Mouse (Mus musculus): ENCODE measurements around the gene Trim40.
"Not testable (repeated sequence)": the region's sequence is repeated elsewhere in the genome, so short reads cannot be mapped to it uniquely, and the experiment has no call there.

The Trim40 gene

DNA sequence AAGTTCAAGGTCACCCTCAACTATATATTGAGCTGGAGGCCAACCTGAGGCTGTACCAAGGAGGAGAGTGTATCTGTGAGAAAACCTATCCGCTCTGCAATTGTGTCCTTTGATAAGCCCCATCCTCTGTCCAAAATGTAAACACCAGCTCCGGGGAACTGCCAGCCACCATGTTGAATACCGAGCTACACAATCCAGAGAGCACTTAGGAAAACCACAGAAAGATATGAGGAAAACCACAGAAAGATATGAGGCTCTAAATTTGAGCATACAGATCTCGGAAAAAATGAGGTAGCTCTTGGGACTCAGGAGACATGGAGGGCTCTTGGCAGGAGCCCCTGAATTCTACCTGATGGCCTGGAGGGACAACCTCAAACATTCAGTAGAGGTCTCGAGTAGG is 3.5 kb upstream of the Trim40 start:
- no peak for DNase-seq (ENCODE audit: low read depth, low spot score)

DNA sequence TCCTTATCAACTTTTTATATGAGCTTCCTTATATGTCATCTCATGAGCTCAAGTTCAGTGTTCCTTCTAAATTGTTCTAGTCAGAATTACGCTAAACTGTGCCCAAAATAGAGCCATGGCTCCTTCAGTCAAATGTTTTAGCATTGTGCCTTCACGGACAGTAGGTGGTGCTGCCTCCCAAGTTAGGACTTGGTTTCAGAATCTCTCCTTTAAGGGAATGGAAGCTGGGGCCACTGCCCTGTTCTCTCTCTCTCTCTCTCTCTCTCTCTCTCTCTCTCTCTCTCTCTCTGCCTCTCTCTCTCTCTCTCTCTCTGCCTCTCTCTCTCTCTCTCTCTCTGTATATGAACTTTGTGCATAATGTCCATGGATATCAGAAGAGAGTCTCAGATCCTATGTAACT is 2.4 kb upstream of the Trim40 start:
- DNase-seq (ENCODE audit: low read depth, low spot score), result peak; percentile 76

DNA sequence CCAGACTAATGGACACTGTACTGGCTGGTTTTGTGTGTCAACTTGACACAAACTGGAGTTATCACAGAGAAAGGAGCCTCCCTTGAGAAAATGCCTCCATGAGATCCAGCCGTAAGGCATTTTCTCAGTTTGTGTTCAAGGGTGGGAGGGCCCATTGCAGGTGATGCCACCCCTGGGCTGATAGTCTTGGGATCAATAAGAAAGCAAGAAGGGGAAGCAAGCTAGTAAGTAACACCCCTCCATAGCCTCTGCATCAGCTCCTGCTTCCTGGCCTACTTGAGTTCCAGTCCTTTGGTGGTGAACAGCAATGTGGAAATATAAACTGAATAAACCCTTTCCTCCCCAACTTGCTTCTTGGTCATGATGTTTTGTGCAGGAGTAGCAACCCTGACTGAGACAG is 1.6 kb upstream of the Trim40 start:
- DNase-seq (ENCODE audit: low read depth, low spot score), result not testable (repeated sequence)

DNA sequence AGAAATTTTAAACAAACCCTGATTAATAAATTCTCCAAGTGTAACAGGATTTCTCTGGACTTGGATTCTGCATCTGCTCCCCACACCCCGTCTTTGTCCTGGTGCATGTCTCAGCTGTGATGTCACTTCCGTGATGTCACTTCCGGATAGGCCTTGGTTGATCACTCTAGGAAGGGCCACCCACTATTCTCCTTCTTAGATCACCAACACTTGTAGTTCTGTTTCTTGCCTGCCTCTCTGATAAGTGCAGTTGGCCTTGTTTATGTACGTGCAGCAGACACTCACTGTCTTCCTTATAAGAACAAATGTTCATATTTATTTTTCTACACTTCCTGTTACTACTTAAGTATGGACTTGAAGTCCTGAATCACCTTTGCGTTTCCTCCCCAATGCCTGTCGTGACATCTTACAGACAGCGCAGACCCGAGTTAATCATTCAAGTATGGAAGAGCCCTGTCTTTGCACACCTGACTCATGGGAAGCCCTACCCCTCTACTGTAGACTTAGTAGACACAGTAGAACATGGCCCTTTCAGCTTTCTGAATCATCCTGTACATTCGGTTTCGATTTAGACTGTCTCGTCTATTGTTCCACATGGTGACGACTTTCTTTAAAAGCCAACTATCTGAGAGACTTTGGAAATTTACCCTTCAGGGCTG is 4.7 kb downstream of the Trim40 start:
- no peak for DNase-seq (ENCODE audit: low read depth, low spot score)

DNA sequence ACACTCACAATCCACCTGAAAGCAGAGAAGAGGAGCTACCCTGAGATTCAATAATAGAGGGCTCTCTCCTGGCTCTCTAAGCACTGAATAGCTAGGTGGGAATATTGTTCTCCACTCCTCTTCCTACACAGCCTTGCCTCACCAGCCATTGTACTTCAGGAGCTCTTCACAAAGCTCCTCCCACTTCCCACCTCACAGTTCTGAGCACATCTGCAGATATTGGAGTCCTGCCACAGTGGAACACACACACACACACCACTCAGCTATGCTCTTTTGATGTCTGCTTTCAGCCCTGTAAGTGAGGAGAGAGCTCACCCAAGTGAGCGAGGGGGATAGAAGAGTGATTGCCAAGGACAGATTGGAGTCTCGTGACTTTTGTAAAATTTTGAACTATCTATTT is 6.6 kb downstream of the Trim40 start:
- DNase-seq (ENCODE audit: low read depth, low spot score), result peak; percentile 36

DNA sequence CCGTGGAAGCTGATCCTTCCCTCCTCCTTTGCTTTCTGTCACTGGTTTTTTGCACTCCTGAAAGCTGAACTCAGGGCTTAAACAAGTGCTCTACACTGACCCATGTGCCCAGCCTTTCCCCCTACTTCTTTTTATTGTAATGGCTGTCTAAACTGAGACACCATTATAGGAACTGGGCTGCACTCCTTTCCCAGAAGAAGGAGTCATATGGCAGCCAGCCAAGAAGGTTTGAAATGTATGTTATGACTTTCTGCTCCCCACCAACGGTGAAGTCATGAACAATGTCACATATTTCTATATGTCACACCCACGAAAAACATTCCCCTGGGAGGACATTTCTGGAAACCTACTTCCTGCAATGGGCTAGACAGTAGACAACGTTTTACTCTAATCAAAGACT is 15.3 kb downstream of the Trim40 start:
- peak; percentile 38 for DNase-seq (ENCODE audit: low read depth, low spot score)

DNA sequence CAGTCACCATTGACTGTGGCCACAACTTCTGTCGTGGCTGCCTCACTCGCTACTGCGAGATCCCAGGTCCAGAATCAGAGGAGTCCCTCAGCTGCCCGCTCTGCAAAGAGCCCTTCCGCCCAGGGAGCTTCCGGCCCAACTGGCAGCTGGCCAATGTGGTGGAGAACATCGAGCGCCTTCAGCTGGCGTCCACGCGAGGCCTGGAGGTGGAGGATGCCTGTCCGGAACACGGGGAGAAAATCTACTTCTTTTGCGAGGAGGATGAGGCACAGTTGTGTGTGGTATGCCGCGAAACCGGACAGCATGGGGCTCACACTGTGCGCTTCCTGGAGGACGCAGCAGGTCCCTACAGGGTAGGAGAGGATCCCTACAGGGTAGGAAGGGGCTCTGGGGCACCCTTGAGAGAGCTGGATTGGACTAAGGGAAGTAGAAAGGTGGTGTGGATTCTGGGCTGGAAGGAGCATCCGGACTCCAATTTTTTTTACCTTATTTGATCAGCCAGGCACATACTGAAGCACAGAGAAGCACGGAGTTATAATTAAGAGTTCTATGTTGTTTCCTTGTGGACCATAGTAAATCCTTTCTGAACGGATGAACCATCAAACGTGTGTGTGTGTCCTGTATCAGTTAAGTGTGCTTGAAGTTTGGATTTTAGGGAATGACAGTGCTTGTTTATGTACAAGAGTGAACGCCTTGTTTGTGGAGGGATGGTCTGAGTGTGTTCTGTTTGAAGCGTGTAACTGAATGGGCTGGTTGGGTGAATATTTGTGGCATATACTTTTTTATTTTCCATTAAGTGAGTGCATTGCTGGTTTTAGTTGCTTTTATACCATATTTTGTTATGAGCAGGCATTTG is 19.7 kb downstream of the Trim40 start:
- DNase-seq (ENCODE audit: low read depth, low spot score), result no peak

DNA sequence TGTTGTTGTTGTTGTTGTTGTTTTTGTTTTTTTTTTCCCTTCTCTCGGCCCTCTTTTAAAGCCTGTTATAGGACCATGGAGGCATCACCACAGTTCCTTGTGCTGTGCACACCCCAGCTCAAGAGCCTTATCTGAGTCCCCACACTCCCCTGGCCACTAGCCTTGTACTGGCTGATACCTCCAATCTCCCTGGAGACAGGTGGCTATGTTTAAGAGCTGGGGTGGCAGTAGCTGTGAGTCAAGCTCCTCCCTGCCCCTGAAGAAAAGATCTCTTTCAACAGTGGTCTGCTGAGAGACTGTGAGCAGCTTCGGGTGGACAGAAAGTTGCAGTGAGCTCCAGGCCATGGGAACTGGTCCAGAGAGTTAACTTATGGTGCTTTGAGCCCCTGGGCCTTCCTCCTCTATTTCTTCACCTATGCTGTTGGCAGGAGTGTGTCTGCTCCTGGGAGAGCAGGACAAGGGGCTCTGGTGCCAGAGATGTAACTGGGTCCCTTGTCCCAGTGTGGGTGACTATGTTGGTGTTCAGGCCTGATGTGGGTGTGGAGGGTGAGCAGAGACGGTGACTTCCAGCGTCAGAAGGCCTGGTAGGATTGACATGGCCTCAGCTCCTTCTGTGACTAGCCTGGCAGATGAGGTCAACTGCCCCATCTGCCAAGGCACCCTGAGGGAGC is 20.5 kb downstream of the Trim40 start, which contains the start of gene Trim10:
TSS of gene Trim10 (plus strand) at position 291 of the 671 bp plus-strand sequence.
- DNase-seq (ENCODE audit: low read depth, low spot score), result no peak

DNA sequence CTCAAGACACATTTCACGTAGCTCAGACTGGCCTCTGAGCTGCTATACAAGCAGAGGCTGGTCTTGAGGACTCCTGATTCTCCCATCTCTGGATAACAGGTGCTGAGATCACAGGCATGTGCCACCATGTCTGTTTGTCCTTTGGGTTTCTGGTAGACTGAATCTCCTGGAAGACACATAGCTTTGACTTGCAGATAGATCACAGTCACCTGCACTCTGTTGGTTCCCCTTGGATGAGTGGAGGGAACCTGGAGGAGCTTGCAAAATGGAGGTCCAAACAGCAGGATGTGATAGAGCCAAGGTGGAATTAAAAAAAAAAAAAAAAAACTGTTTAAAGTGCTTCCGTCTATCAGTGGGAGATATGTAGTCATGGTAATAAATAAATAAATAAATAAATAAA is 21.1 kb downstream of the Trim40 start:
- DNase-seq (ENCODE audit: low read depth, low spot score), result no peak

DNA sequence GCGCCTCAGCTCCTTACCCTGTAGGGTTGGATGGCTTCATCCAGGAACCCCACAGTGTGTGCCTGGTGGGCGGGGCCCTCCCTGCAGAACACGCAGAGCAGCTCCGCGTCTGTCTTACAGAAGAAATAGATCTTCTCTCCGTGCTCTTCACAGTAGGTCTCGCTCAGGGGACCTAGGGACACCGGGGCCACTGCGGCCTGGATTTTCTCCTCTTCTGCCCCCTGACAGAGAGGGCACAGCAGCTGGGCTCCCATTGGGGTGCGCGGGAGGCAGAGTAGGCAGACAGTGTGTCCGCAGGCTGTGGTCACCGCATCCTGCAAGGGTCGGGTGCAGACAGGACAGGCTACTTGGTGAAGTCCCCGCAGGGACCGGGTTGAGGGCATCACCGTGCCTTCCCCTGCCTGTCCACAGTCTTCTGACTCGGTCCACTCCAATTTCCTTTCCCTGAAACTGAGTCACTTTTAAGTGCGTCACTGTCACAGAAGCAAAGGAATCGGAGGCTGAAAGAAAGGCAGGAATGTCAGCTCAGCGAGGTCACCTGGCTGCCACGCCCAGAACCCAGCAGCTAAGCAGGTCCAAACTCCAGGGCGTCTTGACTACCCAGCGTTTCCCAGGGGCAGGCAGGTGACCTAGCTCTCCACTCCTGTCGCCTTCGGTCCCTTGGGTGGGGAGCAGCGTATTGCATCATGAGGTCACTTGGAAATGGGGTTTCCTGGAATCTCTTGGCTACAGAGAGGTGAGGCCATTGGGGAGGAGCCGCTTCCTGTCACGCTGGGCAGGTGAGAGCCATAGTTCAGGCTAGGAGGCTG is 23.0 kb downstream of the Trim40 start, which contains the start of gene Trim15:
TSS of gene Trim15 (minus strand) at position 492 of the 809 bp plus-strand sequence.
- no peak for DNase-seq (ENCODE audit: low read depth, low spot score)

DNA sequence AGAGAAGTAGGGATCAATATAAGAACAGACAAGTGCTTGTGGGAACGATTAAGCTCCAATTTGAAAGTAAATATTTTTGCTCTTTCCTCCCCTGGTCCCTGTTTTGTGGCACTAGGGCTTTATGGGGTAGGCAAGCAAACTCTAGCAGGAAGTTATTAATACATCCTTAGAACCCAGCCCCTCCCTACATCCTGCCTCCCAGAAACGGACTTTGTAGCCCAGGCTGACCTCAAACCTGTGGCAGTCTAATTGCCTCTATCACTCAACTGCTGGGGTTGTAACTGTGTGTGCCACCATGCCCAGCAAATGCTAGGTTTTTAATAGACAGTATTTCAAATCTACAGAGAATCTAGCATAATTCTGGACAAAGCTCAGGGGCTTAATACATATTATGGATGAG is 28.2 kb downstream of the Trim40 start:
- no peak for DNase-seq (ENCODE audit: low read depth, low spot score)

DNA sequence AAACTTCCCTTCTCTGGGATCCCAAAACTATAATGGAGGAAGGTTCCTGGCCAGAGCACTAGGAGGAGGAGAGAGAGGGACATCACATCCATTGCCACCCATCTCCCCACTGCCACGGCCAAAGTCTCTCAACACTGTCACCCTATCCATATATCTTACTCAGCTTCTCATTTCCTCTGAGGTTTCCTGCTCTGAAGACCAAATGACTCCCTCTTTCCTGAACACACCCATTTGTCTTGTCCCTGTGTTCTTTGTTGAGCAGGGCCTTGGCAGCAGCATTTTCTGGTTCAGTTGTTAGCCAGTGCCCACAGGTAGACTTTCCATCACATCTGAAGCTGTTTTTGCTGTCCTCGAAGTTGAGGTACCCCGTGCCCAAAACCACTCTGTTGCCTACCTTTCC is 31.7 kb downstream of the Trim40 start:
- no peak for DNase-seq (ENCODE audit: low read depth, low spot score)

DNA sequence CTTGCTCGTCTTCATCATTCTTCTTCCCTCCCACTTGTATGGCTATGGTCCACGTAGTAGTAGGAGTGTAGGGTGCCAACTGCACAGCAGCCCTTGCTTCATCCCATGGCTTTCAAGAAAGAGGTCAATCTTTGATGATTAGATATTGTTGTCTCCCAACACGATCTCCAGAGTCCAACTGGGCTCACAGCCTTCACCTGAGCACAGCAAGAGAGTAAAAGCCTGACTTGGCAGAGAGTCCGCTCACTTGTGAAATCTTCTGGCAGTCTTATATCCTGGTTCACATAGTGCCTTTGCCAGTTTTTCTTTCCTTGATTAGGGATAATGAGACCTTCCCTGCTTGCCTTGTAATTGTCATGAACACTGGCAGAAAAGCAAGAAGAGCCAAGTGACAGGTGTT is 33.7 kb downstream of the Trim40 start:
- DNase-seq (ENCODE audit: low read depth, low spot score), result no peak

DNA sequence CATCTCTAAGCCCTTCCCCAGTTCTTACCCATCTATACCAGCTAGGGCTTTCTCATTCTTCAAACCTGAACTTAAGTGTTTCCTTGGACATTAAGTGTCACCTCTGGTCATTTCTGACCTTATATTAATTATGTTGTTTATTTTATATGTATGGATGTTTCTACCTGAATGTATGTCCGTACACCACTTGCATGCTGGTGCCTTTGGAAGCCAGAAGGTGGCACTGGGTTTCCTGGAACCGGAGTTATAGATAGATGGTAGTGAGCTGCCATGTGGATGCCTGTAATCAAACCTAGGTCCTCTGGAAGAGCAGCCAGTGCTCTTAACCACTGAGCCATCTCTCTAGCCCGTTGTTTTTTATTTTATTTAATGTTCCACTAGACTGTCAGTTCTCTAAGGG is 34.4 kb downstream of the Trim40 start:
- DNase-seq (ENCODE audit: low read depth, low spot score), result no peak

DNA sequence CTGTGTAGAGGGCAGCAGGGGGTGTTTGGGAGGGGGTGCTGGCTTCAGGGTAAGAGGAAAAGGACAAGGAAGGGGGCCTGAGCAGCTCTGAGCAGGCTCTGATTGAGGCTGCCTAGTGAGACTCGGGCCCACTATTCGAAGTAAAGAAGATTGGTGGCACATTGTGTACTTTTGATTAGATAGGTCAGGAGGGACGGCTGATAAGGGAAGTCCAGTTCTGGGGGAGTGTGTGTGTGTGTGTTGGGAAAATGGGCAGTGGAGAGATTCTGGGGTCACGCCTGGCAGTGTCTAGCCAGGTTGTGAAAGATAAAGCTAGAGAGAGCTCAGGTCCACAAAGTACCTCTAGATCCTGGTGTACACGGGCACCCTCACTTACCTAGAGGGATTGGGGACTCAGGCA is 38.3 kb downstream of the Trim40 start:
- no peak for DNase-seq (ENCODE audit: low read depth, low spot score)

DNA sequence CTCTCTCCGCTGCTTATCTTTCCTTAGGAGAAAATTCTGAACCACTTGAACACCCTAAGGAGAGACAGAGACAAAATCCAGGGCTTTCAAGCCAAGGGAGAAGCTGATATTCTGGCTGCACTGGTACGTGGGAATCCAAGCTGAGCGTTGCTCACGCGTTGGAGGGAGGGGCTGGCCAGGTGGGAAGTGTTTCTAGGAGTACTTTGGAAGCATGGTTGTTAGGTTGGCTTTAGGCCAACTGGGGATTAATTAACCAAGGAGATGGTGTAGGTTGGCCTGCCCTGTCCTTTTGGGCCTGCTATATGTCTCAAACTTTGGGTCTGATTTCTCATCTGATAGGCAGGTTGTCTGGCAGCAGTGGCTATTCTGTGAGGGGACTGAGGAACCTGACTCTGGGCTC is 38.7 kb downstream of the Trim40 start:
- no peak for DNase-seq (ENCODE audit: low read depth, low spot score)

DNA sequence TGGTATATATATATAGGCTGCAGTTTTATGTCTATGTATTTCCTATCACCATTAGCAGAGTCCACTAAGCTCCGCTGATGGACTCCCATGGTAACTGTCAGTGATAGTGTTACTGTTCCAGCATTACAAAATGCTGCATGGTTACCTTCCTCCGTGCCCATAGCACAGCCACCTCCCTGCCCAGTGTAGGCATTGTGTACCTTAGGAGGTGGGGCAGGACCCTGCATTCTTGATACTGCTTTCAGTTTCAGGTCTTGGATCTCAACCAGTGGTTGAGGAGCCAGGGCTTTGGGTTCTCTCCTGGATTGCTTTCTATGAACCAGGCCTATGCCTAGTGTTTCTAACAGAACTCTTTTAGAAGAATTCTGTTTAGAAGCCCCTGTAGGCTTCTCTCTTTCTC is 39.9 kb downstream of the Trim40 start:
- no peak for DNase-seq (ENCODE audit: low read depth, low spot score)

DNA sequence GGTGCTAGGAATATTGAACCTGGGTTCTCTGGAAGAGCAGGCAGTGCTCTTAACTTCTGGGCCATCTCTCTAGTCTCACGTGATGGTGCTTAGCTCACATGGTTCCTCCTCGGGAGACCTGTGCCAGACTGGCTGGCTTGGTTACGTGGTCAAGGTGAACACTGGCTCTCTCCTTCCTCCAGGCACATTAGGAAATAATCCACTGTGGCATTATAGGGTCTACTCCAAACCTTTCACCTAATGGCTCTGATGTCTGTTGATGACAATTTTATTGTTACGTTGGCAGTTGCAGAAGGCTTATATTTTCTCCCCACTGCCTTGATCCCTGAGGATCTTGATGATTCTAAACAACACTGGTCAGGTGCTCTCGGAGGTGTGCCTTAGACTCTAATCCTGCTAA is 41.0 kb downstream of the Trim40 start:
- DNase-seq (ENCODE audit: low read depth, low spot score), result no peak

DNA sequence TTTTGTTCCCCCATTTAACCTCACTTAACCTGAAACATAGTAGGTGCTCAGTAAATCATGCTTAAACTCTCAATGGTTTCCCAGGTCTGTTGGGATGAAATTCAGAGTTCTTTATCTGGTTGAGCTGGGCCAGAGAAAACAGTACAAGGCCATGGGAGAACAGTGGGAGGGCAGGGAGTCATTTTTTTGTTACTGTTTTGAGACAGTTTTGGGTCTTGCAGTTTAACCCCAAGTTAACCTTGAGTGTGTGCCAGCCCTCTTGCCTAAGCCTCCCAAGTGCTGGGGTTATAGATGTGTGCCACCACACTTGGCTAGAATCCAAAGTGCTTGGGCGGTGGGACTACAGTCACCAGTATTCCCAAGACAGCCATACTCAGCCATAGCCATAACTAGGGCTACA is 45.2 kb downstream of the Trim40 start:
- DNase-seq (ENCODE audit: low read depth, low spot score), result no peak

DNA sequence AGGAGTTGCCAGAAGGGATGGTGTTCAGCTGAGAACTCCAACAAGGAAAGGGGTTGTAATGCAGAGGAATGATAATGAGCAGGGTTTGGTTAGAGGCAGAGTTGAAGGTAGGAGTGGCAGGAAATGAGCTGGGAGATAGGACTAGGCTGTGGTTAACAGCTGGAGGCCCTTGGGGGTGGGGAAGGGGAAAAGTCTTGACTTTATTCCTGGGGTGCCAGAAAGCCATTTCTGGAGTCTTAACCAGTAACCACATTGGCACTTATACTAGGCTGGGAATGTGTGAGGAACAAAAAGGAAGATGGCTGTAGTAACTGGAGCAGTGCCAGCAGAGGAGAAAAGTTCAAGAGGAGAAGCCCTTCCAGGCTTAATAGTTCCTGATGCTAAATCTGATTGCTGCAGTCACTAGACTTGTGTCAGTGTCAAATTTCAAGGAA is 45.6 kb downstream of the Trim40 start:
- peak; percentile 64 for DNase-seq (ENCODE audit: low read depth, low spot score)

DNA sequence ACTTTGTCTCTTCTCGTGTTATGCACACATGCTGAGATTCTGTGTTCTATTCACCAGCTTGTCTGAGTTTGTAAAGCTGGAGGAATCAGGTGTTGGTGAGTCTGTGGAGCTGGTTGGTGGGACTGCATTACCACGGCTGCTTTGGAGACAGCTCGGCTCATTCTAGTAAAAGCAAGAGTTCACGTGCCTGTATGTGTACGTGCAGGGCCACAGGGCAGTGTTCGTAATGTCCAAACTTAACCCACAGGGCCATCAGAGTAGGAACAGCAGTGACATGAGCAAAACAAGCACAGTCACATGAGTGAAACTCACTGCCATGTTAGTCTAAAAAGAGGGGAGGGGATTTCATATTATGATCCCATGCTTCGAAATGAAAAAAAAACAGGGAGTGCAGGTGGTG is 46.2 kb downstream of the Trim40 start:
- no peak for DNase-seq (ENCODE audit: low read depth, low spot score)

Measured in 3T3-L1 (cell line).